Mouse (Mus musculus) heart, adult 2 months (tissue): ENCODE results near the gene Maml2. TPM values are rescaled to one million over a fixed set of nuclear protein-coding genes. Genes with fewer than 3 reads are reported as not detected.

Source experiments
- DNase-seq, 2 experiments: peaks; one replicate each; pipeline ENCODE4 v3.0.0; 2021
- H3K27ac ChIP-seq: fragments of 200-600 bp; 2 replicates; pipeline ENCODE4 v1.8.1; 2022
- H3K27me3 ChIP-seq: fragments of 200-500 bp; 2 replicates; pipeline ENCODE4 v1.6.1; 2012; ENCODE audit warnings: mild to moderate bottlenecking, low read length, inconsistent platforms, mixed read lengths; ENCODE audit not compliant: control insufficient read depth, insufficient read depth
- H3K36me3 ChIP-seq: fragments of 200-500 bp; 2 replicates; pipeline ENCODE4 v1.6.1; 2012; ENCODE audit warnings: low read length, inconsistent platforms; ENCODE audit not compliant: control insufficient read depth, insufficient read depth
- H3K4me1 ChIP-seq: fragments of 200-500 bp; 2 replicates; pipeline ENCODE4 v1.6.1; 2011; ENCODE audit warnings: low read length; ENCODE audit not compliant: control insufficient read depth, insufficient read depth
- H3K4me3 ChIP-seq: fragments of 200-600 bp; 2 replicates; pipeline ENCODE4 v1.8.1; 2022
- H3K79me2 ChIP-seq: fragments of 200-500 bp; replicated peaks from 2 replicates; pipeline ENCODE4 v1.6.1; 2012; ENCODE audit warnings: mild to moderate bottlenecking, inconsistent platforms, low read length, moderate library complexity, mixed read lengths; ENCODE audit not compliant: control insufficient read depth, insufficient read depth
- H3K9ac ChIP-seq: fragments of 200-500 bp; 2 replicates; pipeline ENCODE4 v1.6.1; 2012; ENCODE audit warnings: low read depth, mild to moderate bottlenecking, control low read depth, inconsistent platforms, low read length, mixed read lengths
- CTCF ChIP-seq: fragments of 200-600 bp; IDR thresholded peaks from 2 replicates; pipeline ENCODE4 v1.8.1; 2022; ENCODE audit warnings: antibody characterized with exemption, mild to moderate bottlenecking, moderate library complexity
- EP300 ChIP-seq: fragments of 200-500 bp; IDR thresholded peaks from 2 replicates; pipeline ENCODE4 v1.6.1; 2011; ENCODE audit warnings: low read depth, low read length, control low read depth; ENCODE audit not compliant: insufficient read depth
- POLR2A ChIP-seq: fragments of 200-500 bp; IDR thresholded peaks from 2 replicates; pipeline ENCODE4 v1.6.1; 2011; ENCODE audit warnings: mild to moderate bottlenecking, low read depth, low read length, control low read depth; ENCODE audit not compliant: insufficient read depth
- WGBS: fragments of 180-500 bp; shearing (Covaris S2); methylation state at CpG from one replicate; pipeline ENCODE4 v1.1.7; 2018; 5-methylcytosine and 5-hydroxymethylcytosine counted together
- intact Hi-C: fragments of 180-260 bp; cut with DNase I; formaldehyde crosslinking; loops from one replicate; pipeline ENCODE4 v1.15.1; 2025
- polyA plus RNA-seq: library from polyadenylated mRNA; depleted of rRNA; stranded (reverse); fragments of >200 nt; gene quantifications from 2 replicates; pipeline ENCODE4 v1.2.3, GENCODE M21; 2012
- total RNA-seq, 2 experiments: library from RNA; stranded (reverse); gene quantifications; 2 replicates each; pipeline ENCODE4 v1.2.3; 2021

Gene Maml2
- total and polyA plus RNA-seq, 3 experiments, result 4.8 to 6.5 (median 5.7) TPM

GRCm38 (mm10) chr9:13500045-13500444 is 202.3 kb downstream of the Maml2 start:
- H3K4me1 ChIP-seq, result peaks cover 12% of the 10 kb centered on the region
- DNase-seq, result no peak
- WGBS, result 78% methylated on average over 5 of the region's 5 CpGs
- H3K9ac ChIP-seq, result no peak overlapping the region
- H3K27me3 ChIP-seq, result no peaks in the 10 kb centered on the region
- peaks cover 2% of the 10 kb centered on the region; the same call in 1 of the 2 replicates for H3K36me3 ChIP-seq
- no peak for TF ChIP-seq CTCF
- no peak for TF ChIP-seq POLR2A
- TF ChIP-seq EP300, result no peak
- H3K27ac ChIP-seq, result no peak overlapping the region
- no peaks in the 10 kb centered on the region for H3K79me2 ChIP-seq
- intact Hi-C loops, result no loop called here
- H3K4me3 ChIP-seq, result no peak overlapping the region

GRCm38 (mm10) chr9:13505024-13505423 is 207.3 kb downstream of the Maml2 start:
- Histone ChIP-seq H3K4me1 (peaks cover 5% of the 10 kb centered on the region), H3K9ac (no peak overlapping the region), H3K79me2 (no peaks in the 10 kb centered on the region), H3K27me3 (no peaks in the 10 kb centered on the region), H3K4me3 (no peak overlapping the region), H3K27ac (no peak overlapping the region), H3K36me3 (no peaks in the 10 kb centered on the region)
- WGBS, result 85% methylated on average over 4 of the region's 4 CpGs
- DNase-seq, result no peak
- no peak for TF ChIP-seq EP300
- TF ChIP-seq CTCF, result no peak
- no peak for TF ChIP-seq POLR2A
- intact Hi-C loops, result no loop called here

- no peaks in the 10 kb centered on the region for H3K36me3 ChIP-seq
- 51% methylated on average over 6 of the region's 6 CpGs for WGBS
- no peak overlapping the region for H3K27ac ChIP-seq
- peaks cover 10% of the 10 kb centered on the region for H3K4me1 ChIP-seq
- H3K27me3 ChIP-seq, result no peaks in the 10 kb centered on the region
- intact Hi-C loops, result no loop called here
- DNase-seq, result peak; percentile 45 to 61
- no peak overlapping the region for H3K9ac ChIP-seq
- H3K79me2 ChIP-seq, result no peaks in the 10 kb centered on the region
- no peak overlapping the region for H3K4me3 ChIP-seq
- TF ChIP-seq EP300 (no peak), POLR2A (no peak), CTCF (no peak)
These were observed 209.4 kb downstream of the Maml2 start for GRCm38 (mm10) chr9:13506956-13507821.

- no peak for DNase-seq
- Histone ChIP-seq H3K9ac (no peak overlapping the region), H3K4me3 (no peak overlapping the region), H3K4me1 (peaks cover 10% of the 10 kb centered on the region), H3K27ac (no peak overlapping the region), H3K27me3 (no peaks in the 10 kb centered on the region), H3K36me3 (no peaks in the 10 kb centered on the region), H3K79me2 (no peaks in the 10 kb centered on the region)
- TF ChIP-seq EP300, result no peak
- no peak for TF ChIP-seq CTCF
- no peak for TF ChIP-seq POLR2A
- 80% methylated on average over 9 of the region's 9 CpGs for WGBS
- intact Hi-C loops, result loop anchor here (2.0 kb wide), 1 partner anchor 211 kb away; the partner anchor contains the start of gene Maml2
These were observed 210.0 kb downstream of the Maml2 start for GRCm38 (mm10) chr9:13507822-13508188.

- intact Hi-C loops, result loop anchor here (2.0 to 5.0 kb wide), 3 partner anchors 68 to 213 kb away; partner anchors contain the start of gene Maml2
- peaks cover 10% of the 10 kb centered on the region for H3K4me1 ChIP-seq
- H3K27ac ChIP-seq, result no peak overlapping the region
- no peaks in the 10 kb centered on the region for H3K36me3 ChIP-seq
- no peaks in the 10 kb centered on the region for H3K79me2 ChIP-seq
- H3K9ac ChIP-seq, result no peak overlapping the region
- no peak overlapping the region for H3K4me3 ChIP-seq
- no peak for DNase-seq
- H3K27me3 ChIP-seq, result no peaks in the 10 kb centered on the region
- 87% methylated on average over 6 of the region's 6 CpGs for WGBS
- TF ChIP-seq CTCF (no peak), EP300 (no peak), POLR2A (no peak)
These were observed 212.0 kb downstream of the Maml2 start for GRCm38 (mm10) chr9:13509751-13510150.
